Mouse (Mus musculus): ENCODE measurements around the gene Eya2. TPM values are rescaled to one million over a fixed set of nuclear protein-coding genes. Genes with fewer than 3 reads are reported as not detected.

Eya2 gene
- polyA plus RNA-seq, 1 experiment from 2014 or later = 7.8 TPM

DNA sequence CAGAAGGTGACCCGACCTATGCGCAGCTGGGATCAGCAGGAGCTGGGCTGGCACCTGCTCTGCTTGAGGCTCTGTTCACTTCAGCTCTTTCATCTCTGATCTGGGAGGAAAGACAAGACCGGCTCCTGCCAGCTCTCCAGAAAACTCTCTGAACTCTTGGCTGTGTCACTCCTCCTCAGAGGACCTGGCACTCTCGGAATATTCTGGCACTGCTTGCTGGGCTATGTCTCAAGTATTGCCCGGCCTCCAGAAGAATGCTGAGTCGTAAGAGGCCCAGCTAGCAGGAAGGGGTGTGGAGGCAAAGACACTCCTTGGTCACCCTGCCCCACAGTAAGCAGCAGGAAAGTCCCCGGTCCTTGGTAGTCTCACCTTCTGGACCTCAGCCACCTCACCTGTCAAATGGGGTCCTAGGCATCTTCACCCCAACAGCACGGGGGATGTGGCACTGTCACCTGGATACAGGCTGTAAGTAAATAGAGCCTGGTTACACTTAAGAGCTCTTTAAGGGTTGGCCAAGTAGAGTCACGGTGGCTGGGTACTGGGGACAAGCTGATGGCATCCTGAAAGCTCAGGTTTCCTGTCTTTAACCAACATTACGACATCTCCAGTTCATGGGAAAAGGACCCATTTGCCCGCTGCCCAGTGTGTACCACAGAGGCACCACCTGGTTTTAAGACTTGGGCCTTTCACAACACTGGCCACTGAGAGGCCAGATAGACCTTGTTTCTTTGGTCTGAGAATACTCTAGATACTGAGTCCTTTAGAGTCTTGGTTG, 38.4 kb downstream of the Eya2 start:
- WGBS = 86% methylated on average over 11 of the region's 11 CpGs
- Histone ChIP-seq H3K27ac (no peak overlapping the region), H3K4me2 (no peak overlapping the region), H3K9ac (no peak overlapping the region), H3K9me3 (no peaks in the 10 kb centered on the region), H3K27me3 (peaks cover 4% of the 10 kb centered on the region; the same call in 1 of the 2 replicates), H3K36me3 (replicated peaks) (no peaks in the 10 kb centered on the region), H3K4me3 (replicated peaks) (no peak overlapping the region), H3K4me1 (peaks cover 12% of the 10 kb centered on the region; the same call in 1 of the 2 replicates)
- no peak for ATAC-seq (ENCODE audit: low FRiP score)

DNA sequence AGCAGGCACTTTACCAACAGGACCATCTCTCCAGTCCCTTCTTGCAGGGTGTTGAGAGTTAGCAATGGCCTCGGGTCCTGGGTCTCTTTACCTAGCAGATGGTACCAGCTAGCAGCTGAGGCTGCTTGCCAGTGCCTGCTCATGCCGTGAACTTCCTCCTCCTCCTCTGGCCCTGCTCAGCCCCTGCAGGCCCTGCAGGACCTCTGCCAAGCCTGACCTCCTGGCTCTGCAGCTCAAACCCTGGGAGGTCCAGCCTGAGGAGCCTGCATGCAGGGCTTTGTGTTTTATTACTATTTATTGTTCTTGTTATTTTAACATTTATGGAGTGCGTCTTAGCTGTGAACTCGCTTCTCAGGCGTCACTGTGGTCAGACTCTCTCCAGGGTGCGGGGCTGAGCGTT, 39.6 kb downstream of the Eya2 start:
- no peak for ATAC-seq (ENCODE audit: low FRiP score)
- H3K27ac ChIP-seq = 0 out of 2 replicates have a peak overlapping the region, but pooled peaks have one; percentile 3
- H3K27me3 ChIP-seq = peaks cover 4% of the 10 kb centered on the region; the same call in 1 of the 2 replicates
- 66% methylated on average over 7 of the region's 7 CpGs for WGBS
- H3K9ac ChIP-seq = no peak overlapping the region
- no peaks in the 10 kb centered on the region for H3K36me3 ChIP-seq (replicated peaks)
- peaks cover 12% of the 10 kb centered on the region; the same call in 1 of the 2 replicates for H3K4me1 ChIP-seq
- no peak overlapping the region for H3K4me2 ChIP-seq
- no peaks in the 10 kb centered on the region for H3K9me3 ChIP-seq
- no peak overlapping the region for H3K4me3 ChIP-seq (replicated peaks)

DNA sequence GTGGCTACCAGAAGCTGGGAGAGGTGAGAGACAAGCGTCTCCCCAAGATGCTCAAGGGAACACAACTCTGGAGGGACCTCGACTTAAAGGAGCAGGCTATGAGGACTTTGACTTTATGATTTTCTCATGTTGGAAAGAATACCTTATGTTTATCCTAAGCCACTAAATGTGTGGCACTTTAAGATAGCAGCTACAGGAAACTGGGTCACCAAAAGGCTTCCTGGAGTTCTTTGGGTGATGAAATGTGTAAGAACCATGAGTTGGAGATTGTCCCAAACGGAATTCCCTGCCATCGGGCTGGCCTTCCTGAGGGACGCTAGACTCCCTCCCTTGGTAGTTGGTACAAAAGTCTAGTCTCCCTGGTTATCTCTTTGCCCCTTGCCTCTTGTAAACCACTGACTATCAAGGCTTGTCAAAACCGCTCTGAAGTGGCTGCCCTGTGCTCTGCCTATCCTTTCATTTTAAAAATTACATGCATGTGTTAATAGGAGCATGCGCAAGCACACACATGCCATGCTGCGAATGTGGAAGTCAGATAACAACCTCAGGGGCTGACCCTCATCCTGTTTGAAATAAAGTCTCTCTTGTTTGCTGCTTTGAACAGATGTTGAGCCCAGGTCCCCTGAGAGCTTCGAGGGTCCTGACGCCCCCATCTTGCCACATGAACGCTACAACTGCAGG, 44.4 kb downstream of the Eya2 start:
- H3K4me3 ChIP-seq (replicated peaks) = no peak overlapping the region
- H3K27me3 ChIP-seq = no peaks in the 10 kb centered on the region
- H3K27ac ChIP-seq = no peak overlapping the region
- no peak for ATAC-seq (ENCODE audit: low FRiP score)
- 88% methylated on average over 11 of the region's 11 CpGs for WGBS
- H3K4me2 ChIP-seq = no peak overlapping the region
- no peaks in the 10 kb centered on the region for H3K9me3 ChIP-seq
- no peaks in the 10 kb centered on the region for H3K36me3 ChIP-seq (replicated peaks)
- peaks cover 23% of the 10 kb centered on the region for H3K4me1 ChIP-seq
- no peak overlapping the region for H3K9ac ChIP-seq

DNA sequence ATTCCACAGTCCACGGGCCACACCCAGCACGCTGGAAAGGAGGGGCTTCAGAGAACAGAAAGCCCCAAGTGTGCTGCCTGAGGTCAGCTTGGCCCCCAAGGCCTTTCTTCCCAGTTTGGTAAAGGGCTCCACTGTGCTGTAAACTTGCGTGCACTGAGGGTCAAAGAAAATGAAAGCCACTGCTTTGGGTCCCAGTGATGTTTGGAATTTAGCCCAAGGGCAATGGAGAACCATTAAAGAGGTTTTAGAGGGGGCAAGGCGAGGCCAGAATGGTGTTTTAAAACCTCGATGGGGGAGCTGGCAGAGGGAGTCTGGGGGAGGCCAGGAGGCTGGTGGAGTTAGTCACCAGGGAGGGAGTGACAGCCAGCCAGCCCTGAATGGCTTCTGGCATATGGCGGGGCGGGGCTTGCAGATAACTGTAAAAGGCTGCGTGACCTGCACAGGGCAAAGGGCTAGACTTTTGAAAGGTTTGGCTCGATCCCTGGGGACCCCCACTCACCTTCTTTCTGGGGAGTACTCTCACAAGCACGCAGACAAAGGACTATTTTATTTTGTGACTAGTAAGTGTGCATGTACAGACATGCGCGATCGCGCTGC, 47.2 kb downstream of the Eya2 start:
- no peak overlapping the region for H3K27ac ChIP-seq
- H3K4me1 ChIP-seq = peaks cover 16% of the 10 kb centered on the region
- 64% methylated on average over 14 of the region's 14 CpGs for WGBS
- no peaks in the 10 kb centered on the region for H3K36me3 ChIP-seq (replicated peaks)
- no peak overlapping the region for H3K4me2 ChIP-seq
- ATAC-seq (ENCODE audit: low FRiP score) = no peak
- no peak overlapping the region for H3K4me3 ChIP-seq (replicated peaks)
- no peaks in the 10 kb centered on the region for H3K27me3 ChIP-seq
- H3K9me3 ChIP-seq = no peaks in the 10 kb centered on the region
- no peak overlapping the region for H3K9ac ChIP-seq

DNA sequence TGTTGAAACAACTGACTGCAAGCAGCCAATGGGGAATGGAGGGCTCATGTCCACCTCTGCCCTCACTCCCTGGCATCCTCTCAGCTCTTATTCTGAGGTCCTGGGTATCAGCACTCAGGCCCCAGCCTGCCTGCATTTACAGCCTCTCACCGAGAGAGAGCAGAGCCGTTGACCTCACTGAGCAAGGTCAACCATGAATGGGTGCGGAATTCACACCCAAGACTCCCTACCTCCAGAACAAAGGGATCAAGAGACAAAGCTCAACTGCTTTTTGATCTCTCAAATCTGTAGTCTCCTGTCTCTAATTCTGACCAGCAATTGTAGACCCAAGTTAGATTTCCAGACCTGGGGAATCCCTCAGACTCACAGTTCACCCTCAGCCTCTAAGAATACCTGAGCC, 48.8 kb downstream of the Eya2 start:
- H3K27me3 ChIP-seq = no peaks in the 10 kb centered on the region
- ATAC-seq (ENCODE audit: low FRiP score) = no peak
- H3K9me3 ChIP-seq = no peaks in the 10 kb centered on the region
- H3K4me1 ChIP-seq = peaks cover 16% of the 10 kb centered on the region
- no peak overlapping the region for H3K4me3 ChIP-seq (replicated peaks)
- no peaks in the 10 kb centered on the region for H3K36me3 ChIP-seq (replicated peaks)
- no peak overlapping the region for H3K4me2 ChIP-seq
- 57% methylated on average over 3 of the region's 3 CpGs for WGBS
- H3K27ac ChIP-seq = no peak overlapping the region
- H3K9ac ChIP-seq = no peak overlapping the region

DNA sequence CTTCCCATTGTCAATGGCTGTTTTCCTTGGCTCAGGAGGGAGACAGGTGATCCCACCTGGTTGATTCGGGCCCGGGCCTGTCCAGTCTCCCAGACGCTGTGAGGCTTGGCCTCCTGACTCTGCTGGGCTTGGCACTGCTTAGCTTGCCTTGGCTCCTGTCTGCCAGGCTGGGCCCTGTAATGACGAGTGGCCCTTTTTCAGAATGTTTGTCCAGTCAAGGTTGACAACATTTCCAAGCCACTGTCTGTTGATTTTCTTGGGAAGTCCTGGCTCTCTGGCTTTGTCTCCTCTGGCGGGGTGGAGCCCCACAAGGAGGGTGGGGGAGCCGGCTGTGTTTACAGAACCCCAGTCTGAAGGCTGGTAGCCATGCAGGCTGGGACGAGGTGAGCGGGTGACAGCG, 49.2 kb downstream of the Eya2 start:
- no peak for ATAC-seq (ENCODE audit: low FRiP score)
- no peak overlapping the region for H3K4me3 ChIP-seq (replicated peaks)
- no peak overlapping the region for H3K4me2 ChIP-seq
- 84% methylated on average over 9 of the region's 9 CpGs for WGBS
- H3K36me3 ChIP-seq (replicated peaks) = no peaks in the 10 kb centered on the region
- no peak overlapping the region for H3K27ac ChIP-seq
- H3K27me3 ChIP-seq = no peaks in the 10 kb centered on the region
- peaks cover 16% of the 10 kb centered on the region for H3K4me1 ChIP-seq
- no peaks in the 10 kb centered on the region for H3K9me3 ChIP-seq
- no peak overlapping the region for H3K9ac ChIP-seq

DNA sequence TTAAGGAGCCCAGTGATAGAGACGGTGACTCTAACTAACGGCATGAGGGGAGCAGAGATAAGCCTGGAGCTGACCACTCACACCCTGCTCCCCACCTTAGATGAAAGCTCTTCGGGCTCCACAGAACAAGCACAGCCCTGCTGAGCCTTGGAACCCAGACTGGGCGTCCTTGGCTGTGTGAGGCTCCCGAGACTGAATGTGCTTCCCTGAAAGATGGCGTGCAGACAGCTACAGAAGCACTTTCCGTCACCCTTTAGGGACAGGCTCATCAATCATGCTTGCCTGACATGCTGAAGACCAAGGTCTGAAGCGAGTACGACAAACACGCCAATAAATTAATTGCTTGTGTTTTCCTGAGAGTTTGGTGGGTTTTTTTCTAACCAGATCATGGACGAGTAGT, 56.2 kb downstream of the Eya2 start:
- WGBS = 87% methylated on average over 11 of the region's 11 CpGs
- Histone ChIP-seq H3K4me1 (peaks cover 24% of the 10 kb centered on the region), H3K4me3 (replicated peaks) (no peak overlapping the region), H3K27ac (no peak overlapping the region), H3K27me3 (0 out of 2 replicates have a peak, but pooled peaks cover 6% of the 10 kb centered on the region), H3K36me3 (replicated peaks) (no peaks in the 10 kb centered on the region), H3K9ac (no peak overlapping the region), H3K4me2 (no peak overlapping the region), H3K9me3 (no peaks in the 10 kb centered on the region)
- no peak for ATAC-seq (ENCODE audit: low FRiP score)

DNA sequence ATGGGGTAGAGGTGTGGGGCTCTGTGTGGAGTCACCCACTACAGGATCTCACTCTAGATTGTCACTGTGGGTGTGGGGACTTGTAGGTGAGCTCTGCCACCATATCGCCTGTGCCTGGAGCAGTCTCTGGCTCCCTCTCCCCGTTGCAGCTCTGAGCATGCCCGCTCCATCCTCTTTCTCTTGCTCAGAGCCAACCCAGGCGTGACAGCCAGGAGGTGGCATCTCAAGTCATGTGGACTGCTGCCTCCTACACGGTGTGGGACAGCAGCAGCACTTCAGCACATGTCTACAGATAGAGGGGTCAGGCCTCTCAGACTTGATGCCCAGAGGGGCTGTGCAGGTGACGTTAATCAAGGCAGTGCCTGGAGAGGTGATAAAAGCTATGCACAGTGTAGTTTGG, 57.4 kb downstream of the Eya2 start:
- no peak for ATAC-seq (ENCODE audit: low FRiP score)

DNA sequence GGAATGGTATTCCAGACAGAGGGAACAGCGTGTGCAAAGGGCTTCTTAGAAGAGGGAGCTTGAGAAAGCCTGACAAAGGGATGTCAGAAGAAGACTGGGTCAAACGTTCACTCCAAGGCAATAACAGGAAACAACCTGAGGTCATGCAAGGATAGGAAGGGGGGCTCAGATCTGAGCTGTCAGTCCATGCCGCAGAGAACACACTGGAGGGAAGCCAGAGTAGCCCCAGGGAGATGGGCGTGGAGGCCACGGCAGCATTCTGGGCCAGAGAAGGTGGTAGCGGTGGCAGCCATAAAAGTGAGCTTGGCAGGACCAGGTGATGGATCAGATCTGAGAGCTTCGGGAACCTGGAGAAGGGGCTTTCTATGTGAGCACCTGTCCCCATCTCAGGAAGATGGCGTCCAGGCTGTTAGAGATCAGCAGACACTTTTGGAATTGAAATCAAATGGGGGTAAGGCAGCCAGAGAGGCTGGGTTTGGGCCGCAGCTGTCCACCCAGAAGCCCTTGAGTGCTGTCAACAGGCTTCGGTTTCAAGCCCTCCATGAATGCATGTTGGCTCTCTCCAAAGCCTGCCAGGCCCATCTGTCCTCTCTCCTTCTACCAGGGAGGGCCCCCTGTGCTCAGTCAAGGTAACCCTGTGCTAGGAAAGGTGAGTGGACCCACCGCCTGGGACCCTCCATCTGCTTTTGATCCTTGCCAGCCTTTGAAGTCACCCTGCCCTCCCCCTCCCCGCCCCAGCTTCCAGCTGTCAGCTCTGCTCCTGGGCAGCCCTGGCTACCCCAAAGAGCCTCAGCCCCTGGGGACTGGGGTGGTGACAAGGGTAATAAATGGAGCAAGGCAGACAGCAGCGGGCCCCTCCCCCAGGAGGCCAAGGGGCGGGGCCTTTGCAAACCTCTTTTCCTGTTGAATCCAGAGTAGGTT, 58.4 kb downstream of the Eya2 start:
- no peaks in the 10 kb centered on the region for H3K9me3 ChIP-seq
- 52% methylated on average over 14 of the region's 14 CpGs for WGBS
- ATAC-seq (ENCODE audit: low FRiP score) = peak; percentile 55; the same call in 1 of the 2 replicates
- H3K9ac ChIP-seq = no peak overlapping the region
- no peaks in the 10 kb centered on the region for H3K36me3 ChIP-seq (replicated peaks)
- H3K27me3 ChIP-seq = 0 out of 2 replicates have a peak, but pooled peaks cover 6% of the 10 kb centered on the region
- no peak overlapping the region; the same call in 1 of the 2 replicates for H3K4me2 ChIP-seq
- H3K27ac ChIP-seq = 0 out of 2 replicates have a peak overlapping the region, but pooled peaks have one; percentile 31
- H3K4me3 ChIP-seq (replicated peaks) = no peak overlapping the region
- H3K4me1 ChIP-seq = peaks cover 32% of the 10 kb centered on the region

More for the DNA sequence above, 57.4 kb downstream of the Eya2 start:
- H3K27me3 ChIP-seq = 0 out of 2 replicates have a peak, but pooled peaks cover 6% of the 10 kb centered on the region
- H3K4me2 ChIP-seq = no peak overlapping the region
- H3K36me3 ChIP-seq (replicated peaks) = no peaks in the 10 kb centered on the region
- H3K9ac ChIP-seq = no peak overlapping the region
- no peak overlapping the region for H3K4me3 ChIP-seq (replicated peaks)
- no peak overlapping the region for H3K27ac ChIP-seq
- WGBS = 69% methylated on average over 6 of the region's 6 CpGs
- H3K9me3 ChIP-seq = no peaks in the 10 kb centered on the region
- peaks cover 32% of the 10 kb centered on the region for H3K4me1 ChIP-seq

DNA sequence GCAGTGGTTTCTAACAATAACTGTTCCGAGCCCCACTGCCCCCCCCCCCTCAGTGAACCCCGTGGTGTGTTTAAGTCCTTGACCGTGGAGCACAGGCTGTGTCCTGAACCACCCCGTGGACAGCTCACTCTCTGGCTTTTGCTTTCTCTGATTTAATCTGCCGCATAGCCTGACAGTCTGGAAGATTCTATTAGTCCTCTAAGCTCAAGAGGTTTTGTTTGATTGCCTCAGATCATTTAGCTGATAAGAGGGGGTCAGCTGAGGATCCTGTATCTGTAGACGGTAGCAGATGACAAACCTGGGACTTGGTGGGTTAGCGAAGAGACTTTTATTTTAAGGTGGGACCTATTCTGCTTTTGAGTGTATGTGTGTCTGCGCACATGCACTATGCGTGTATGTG, 59.3 kb downstream of the Eya2 start:
- no peak for ATAC-seq (ENCODE audit: low FRiP score)
- Histone ChIP-seq H3K9ac (no peak overlapping the region), H3K27me3 (0 out of 2 replicates have a peak, but pooled peaks cover 6% of the 10 kb centered on the region), H3K27ac (no peak overlapping the region), H3K4me1 (peaks cover 32% of the 10 kb centered on the region), H3K9me3 (no peaks in the 10 kb centered on the region), H3K36me3 (replicated peaks) (no peaks in the 10 kb centered on the region), H3K4me2 (no peak overlapping the region), H3K4me3 (replicated peaks) (no peak overlapping the region)
- 70% methylated on average over 9 of the region's 9 CpGs for WGBS

DNA sequence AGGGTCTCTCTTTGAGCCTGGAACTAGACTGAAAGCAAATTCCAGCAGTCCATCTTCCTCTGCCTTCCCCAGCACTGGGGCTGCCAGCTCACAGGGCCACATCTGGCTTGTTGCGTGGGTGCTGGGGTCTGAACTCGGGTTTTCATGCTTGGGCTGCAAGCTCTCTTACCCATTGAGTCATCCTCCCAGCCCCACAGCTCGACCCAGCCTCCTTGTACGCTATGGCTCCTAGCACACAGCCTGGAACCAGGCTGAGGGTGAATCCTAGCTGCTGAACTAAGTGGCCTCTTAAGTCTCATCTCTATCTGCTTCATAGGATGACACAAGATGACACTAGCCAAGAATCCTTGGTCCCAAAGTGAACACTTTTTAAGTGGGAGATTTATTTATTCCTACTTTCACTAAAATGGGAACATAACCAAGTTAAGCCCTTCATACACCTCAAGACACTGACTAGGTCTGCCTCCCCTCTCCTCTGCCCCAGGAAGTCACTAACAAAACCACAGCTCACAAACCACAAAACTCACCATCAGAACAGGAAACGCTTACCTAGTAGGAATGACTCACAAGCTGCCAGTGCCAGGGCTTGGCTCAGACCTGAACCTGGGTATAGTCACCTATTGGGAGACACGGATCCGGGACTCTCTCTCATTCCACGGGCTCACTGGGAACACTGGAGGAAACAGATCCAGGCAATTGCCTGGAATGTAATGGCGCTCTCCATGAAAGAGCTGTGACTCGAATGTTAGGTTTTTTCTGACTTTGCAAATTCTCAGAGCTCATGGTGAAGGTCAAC, 60.1 kb downstream of the Eya2 start:
- H3K4me3 ChIP-seq (replicated peaks) = no peak overlapping the region
- H3K4me2 ChIP-seq = no peak overlapping the region
- 0 out of 2 replicates have a peak, but pooled peaks cover 6% of the 10 kb centered on the region for H3K27me3 ChIP-seq
- H3K4me1 ChIP-seq = peaks cover 32% of the 10 kb centered on the region
- 79% methylated on average over 10 of the region's 10 CpGs for WGBS
- no peak overlapping the region for H3K9ac ChIP-seq
- H3K27ac ChIP-seq = no peak overlapping the region
- no peaks in the 10 kb centered on the region for H3K9me3 ChIP-seq
- H3K36me3 ChIP-seq (replicated peaks) = no peaks in the 10 kb centered on the region
- ATAC-seq (ENCODE audit: low FRiP score) = no peak

All from forebrain, embryonic 12.5 days (tissue).